Mouse (Mus musculus) stomach, embryonic 15.5 days (tissue): Measurements from ENCODE around the gene Cabp7. TPM values are rescaled to one million over a fixed set of nuclear protein-coding genes. Genes with fewer than 3 reads are reported as not detected.

Experiments
- polyA plus RNA-seq: library from polyadenylated mRNA; unstranded; fragments of >200 nt; fragmentation: Nextera tagmentation; extraction: Ambion mirVana; gene quantifications from 2 replicates; pipeline ENCODE4 v1.2.1, GENCODE M21; 2015

The Cabp7 gene
- polyA plus RNA-seq, 1 experiment from 2014 or later = 0.32 TPM

Other genes with a start within 250 kb of the Cabp7 start
- 23.8 and 25.1 TPM in 2 replicates for gene Mtmr3, start 151.9 kb downstream of the Cabp7 start, polyA plus RNA-seq
- gene Gm11032, start 126.7 kb downstream of the Cabp7 start, polyA plus RNA-seq = not detected in 2 replicates
- gene Ascc2, start 109.0 kb downstream of the Cabp7 start, polyA plus RNA-seq = 31.5 and 36.5 TPM in 2 replicates
- 920 and 1,051 TPM in 2 replicates for gene Uqcr10, start 42.4 kb downstream of the Cabp7 start, polyA plus RNA-seq
- gene Zmat5, start 42.1 kb downstream of the Cabp7 start, polyA plus RNA-seq = 62.8 and 68.1 TPM in 2 replicates
- gene Nf2, start 102.8 kb upstream of the Cabp7 start, polyA plus RNA-seq = 38.6 and 48.1 TPM in 2 replicates
- gene Nipsnap1, start 127.2 kb upstream of the Cabp7 start, polyA plus RNA-seq = 64.1 and 68.6 TPM in 2 replicates
- gene Thoc5, start 148.5 kb upstream of the Cabp7 start, polyA plus RNA-seq = 30.4 and 31.9 TPM in 2 replicates
- gene Nefh, start 201.3 kb upstream of the Cabp7 start, polyA plus RNA-seq = 0.50 and 0.75 TPM in 2 replicates
- 57.5 and 60.2 TPM in 2 replicates for gene Ap1b1, start 240.0 kb upstream of the Cabp7 start, polyA plus RNA-seq